Mouse (Mus musculus): ENCODE measurements around the gene Fgfr2.

DNA sequence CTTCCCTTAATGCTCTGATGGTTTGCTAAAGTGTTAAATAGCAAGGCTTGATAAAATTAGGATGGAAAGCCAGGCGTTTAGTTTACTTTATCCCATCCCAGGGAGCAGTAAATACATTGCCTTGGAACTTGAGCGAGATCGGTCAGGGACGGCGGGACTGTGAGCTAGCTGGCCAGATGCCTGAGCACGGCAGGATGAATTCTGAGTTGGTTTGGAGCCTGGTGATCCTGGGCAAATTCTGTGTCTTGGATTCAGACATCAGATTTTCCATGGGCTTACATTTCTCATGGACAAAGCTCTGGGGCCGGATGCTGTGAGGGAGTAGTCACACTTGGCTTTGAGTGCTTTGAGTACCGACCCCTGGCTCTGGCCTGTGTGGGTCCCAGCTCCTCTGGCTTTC lies 2182.4 kb downstream of the Fgfr2 start:
- TF ChIP-seq CTCF (IDR thresholded peaks at IDR 0.05; ENCODE audit: borderline replicate concordance, extremely low read depth, insufficient read depth, insufficient read length) (no peak), POLR2A (IDR thresholded peaks at IDR 0.05; ENCODE audit: borderline replicate concordance, extremely low read depth, insufficient read depth, insufficient read length, poor library complexity, severe bottlenecking) (no peak)

Measured in brain, embryonic 14.5 days (tissue).